35 mouse cellular contexts compared by ENCODE assay signal in the genomic region with DNA sequence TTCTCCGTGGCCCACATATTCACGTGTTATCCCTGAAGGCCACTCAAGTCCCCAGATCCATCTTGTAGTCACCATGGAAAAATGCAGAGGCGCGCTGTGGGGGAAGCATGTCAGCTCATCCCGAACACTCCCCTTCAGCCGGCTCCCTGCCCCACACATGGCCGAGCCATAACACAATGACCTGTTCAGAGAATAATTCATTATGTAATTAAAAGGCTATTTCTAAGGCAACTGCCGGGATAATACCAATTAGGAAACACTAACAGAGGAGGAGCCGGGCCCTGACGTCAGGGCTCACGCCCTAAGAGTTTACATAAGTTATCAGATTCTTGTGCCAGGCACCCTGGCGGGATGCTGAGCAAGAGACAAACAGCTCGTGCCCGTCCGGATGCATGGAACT. TPM values are rescaled to one million over a fixed set of nuclear protein-coding genes. Genes with fewer than 3 reads are reported as not detected.
A peak's percentile ranks its signal among the peaks of the same experiment; 100 is the strongest.
DNase-seq lines count a peak whose midpoint lies in the region; ATAC-seq and TF ChIP-seq lines count a peak whose summit lies in the region.
"Had no signal": no experiment of that assay in that cellular context is flagged by ENCODE, and none has a peak within 500 bp of the region (broad histone marks: within the 10 kb centered on the region; RNA-seq: fewer than 3 reads in every experiment).

No protein-coding gene starts in this region.

- H3K9ac ChIP-seq in lung, embryonic 14.5 days, result no peak overlapping the region
- H3K9ac ChIP-seq in kidney, embryonic 14.5 days (ENCODE audit: low read depth, low read length), result no peak overlapping the region
- H3K9ac ChIP-seq: forebrain, embryonic 13.5 days; hindbrain, embryonic 13.5 days; liver, embryonic 12.5 days; liver, postnatal 0 days; neural tube, embryonic 12.5 days had no signal

- peak; percentile 26 for DNase-seq in adrenal gland, adult 2 months
- no peak for DNase-seq in adrenal gland, postnatal 25 days
- peak; percentile 31 to 58 for DNase-seq in lung, adult 18-20 months
- DNase-seq in lung, adult 2 months, result no peak
- DNase-seq in lung, embryonic 14.5 days, result peak; percentile 15
- DNase-seq in lung, postnatal 36 days, result peak; percentile 56
- DNase-seq in kidney, postnatal 14 days, result no peak
- DNase-seq: cerebellum, adult 11 months; cerebellum, adult 9-10 months; cerebellum, postnatal 36 days; gastrocnemius, postnatal 10 days; heart, postnatal 4 days; kidney, adult 11 months; left cerebral cortex, postnatal 4 days; right cerebral cortex, postnatal 4 days had no signal

- no peaks in the 10 kb centered on the region for H3K36me3 ChIP-seq in lung, embryonic 14.5 days (ENCODE audit: insufficient read depth)
- no peaks in the 10 kb centered on the region for H3K36me3 ChIP-seq in kidney, embryonic 14.5 days (ENCODE audit: control insufficient read depth, insufficient read depth, low read length)
- H3K36me3 ChIP-seq: G1E; hindbrain, embryonic 13.5 days; liver, embryonic 12.5 days; midbrain, embryonic 10.5 days; neural tube, embryonic 12.5 days had no signal

- TF ChIP-seq POLR2A in lung, adult 2 months (IDR thresholded peaks at IDR 0.05; ENCODE audit: borderline replicate concordance, extremely low read depth, low read depth, low read length), result no peak

- no peak overlapping the region for H3K4me2 ChIP-seq in lung, embryonic 14.5 days
- no peak overlapping the region for H3K4me2 ChIP-seq in kidney, embryonic 14.5 days (replicated peaks; ENCODE audit: low read depth, low read length)
- H3K4me2 ChIP-seq: forebrain, embryonic 13.5 days; heart, embryonic 11.5 days; hindbrain, embryonic 13.5 days; liver, embryonic 12.5 days; neural tube, embryonic 12.5 days had no signal

- H3K27ac ChIP-seq in lung, embryonic 14.5 days (ENCODE audit: low read depth), result no peak overlapping the region
- no peak overlapping the region for H3K27ac ChIP-seq in kidney, embryonic 14.5 days (ENCODE audit: low read depth, low read length)
- H3K27ac ChIP-seq: forebrain, embryonic 13.5 days; hindbrain, embryonic 13.5 days; liver, embryonic 12.5 days; midbrain, embryonic 10.5 days; neural tube, embryonic 12.5 days had no signal

- no peaks in the 10 kb centered on the region for H3K4me1 ChIP-seq in lung, adult 2 months (ENCODE audit: control insufficient read depth, insufficient read depth, low read length)
- H3K4me1 ChIP-seq in lung, embryonic 14.5 days (ENCODE audit: insufficient read depth), result no peaks in the 10 kb centered on the region
- no peaks in the 10 kb centered on the region for H3K4me1 ChIP-seq in kidney, embryonic 14.5 days (ENCODE audit: control insufficient read depth, insufficient read depth, low read length)
- H3K4me1 ChIP-seq: forebrain, embryonic 13.5 days; liver, embryonic 12.5 days; neural tube, embryonic 12.5 days had no signal

- H3K27me3 ChIP-seq in lung, embryonic 14.5 days (ENCODE audit: insufficient read depth, low read length), result no peaks in the 10 kb centered on the region
- H3K27me3 ChIP-seq in kidney, embryonic 14.5 days (ENCODE audit: control insufficient read depth, insufficient read depth, low read length), result no peaks in the 10 kb centered on the region
- H3K27me3 ChIP-seq: forebrain, embryonic 13.5 days; hindbrain, embryonic 13.5 days; liver, embryonic 12.5 days; neural tube, embryonic 12.5 days had no signal

- no peak for ATAC-seq in lung, embryonic 14.5 days (ENCODE audit: insufficient read depth)
- no peak for ATAC-seq in kidney, embryonic 14.5 days (ENCODE audit: low FRiP score, low TSS enrichment)
- ATAC-seq: forebrain, embryonic 13.5 days; liver, embryonic 12.5 days; liver, postnatal 0 days; midbrain, embryonic 16.5 days had no signal

- H3K4me3 ChIP-seq in lung, adult 2 months (replicated peaks; ENCODE audit: extremely low read depth, low read depth, low read length), result no peak overlapping the region
- no peak overlapping the region for H3K4me3 ChIP-seq in lung, embryonic 14.5 days (ENCODE audit: low read depth, low read length)
- H3K4me3 ChIP-seq in kidney, embryonic 14.5 days (ENCODE audit: low read length), result no peak overlapping the region
- H3K4me3 ChIP-seq: forebrain, embryonic 13.5 days; hindbrain, embryonic 13.5 days; liver, embryonic 12.5 days; midbrain, embryonic 10.5 days; neural tube, embryonic 12.5 days had no signal

- no peak for TF ChIP-seq CTCF in lung, adult 2 months (IDR thresholded peaks at IDR 0.05; ENCODE audit: insufficient read depth, low read length)
- no peak for TF ChIP-seq CTCF in lung, embryonic 14.5 days (IDR thresholded peaks at IDR 0.05; ENCODE audit: low read depth)

- 40% methylated on average over 15 of the region's 15 CpGs for WGBS in lung, adult 2 months
- WGBS in lung, embryonic 14.5 days, result 37% methylated on average over 15 of the region's 15 CpGs
- WGBS in kidney, embryonic 14.5 days, result 71% methylated on average over 15 of the region's 15 CpGs

- no peaks in the 10 kb centered on the region for H3K9me3 ChIP-seq in lung, embryonic 14.5 days (ENCODE audit: low read depth, low read length)
- no peaks in the 10 kb centered on the region for H3K9me3 ChIP-seq in kidney, embryonic 14.5 days (ENCODE audit: control insufficient read depth, low read length)
- H3K9me3 ChIP-seq: forebrain, embryonic 13.5 days; hindbrain, embryonic 13.5 days; liver, embryonic 12.5 days; midbrain, embryonic 10.5 days; neural tube, embryonic 12.5 days had no signal

RNA-seq across cellular contexts. Expression of a gene that starts 36.8 kb away (rescaled TPM):
- not detected for total RNA-seq in adrenal gland, adult 2 months (2021)
- not detected in 2 replicates for polyA plus RNA-seq in adrenal gland, adult 2 months (2012; rRNA removed)
- not detected in 2 replicates for total RNA-seq in adrenal gland, postnatal 25 days (2021)
- not detected in 2 replicates for polyA plus RNA-seq in lung, adult 2 months (2012; rRNA removed)
- polyA plus RNA-seq in lung, embryonic 14.5 days (2014; fragmentation: Nextera tagmentation; extraction: Ambion mirVana), result not detected in 2 replicates
- polyA plus RNA-seq in kidney, embryonic 14.5 days (2014; fragmentation: Nextera tagmentation; extraction: Ambion mirVana), result not detected in 2 replicates
- total RNA-seq: G1E; gastrocnemius, postnatal 10 days; heart, postnatal 4 days; layer of hippocampus, adult 8-10 months; layer of hippocampus, postnatal 36 days; left cerebral cortex, postnatal 4 days; megakaryocyte progenitor cell, adult 5-6 weeks had no signal
- polyA plus RNA-seq: embryonic facial prominence, embryonic 11.5 days; forebrain, embryonic 13.5 days; G1E; gonadal fat pad, adult 2 months; heart, embryonic 11.5 days; heart, embryonic 16.5 days; hindbrain, embryonic 13.5 days; kidney, embryonic 16.5 days; limb, embryonic 14.5 days; liver, embryonic 12.5 days; liver, postnatal 0 days; midbrain, embryonic 10.5 days; midbrain, embryonic 16.5 days; neural tube, embryonic 12.5 days; spleen, adult 2 months; thymus, postnatal 0 days had no signal

RNA-seq across cellular contexts. Expression of a gene that starts 50.8 kb away (rescaled TPM):
- not detected for total RNA-seq in adrenal gland, adult 2 months (2021)
- polyA plus RNA-seq in adrenal gland, adult 2 months (2012; rRNA removed), result not detected in 2 replicates
- not detected in 2 replicates for total RNA-seq in adrenal gland, postnatal 25 days (2021)
- polyA plus RNA-seq in lung, adult 2 months (2012; rRNA removed), result 0.14 TPM in 1 of 2 replicates, not detected in the other
- not detected in 2 replicates for polyA plus RNA-seq in lung, embryonic 14.5 days (2014; fragmentation: Nextera tagmentation; extraction: Ambion mirVana)
- polyA plus RNA-seq in kidney, embryonic 14.5 days (2014; fragmentation: Nextera tagmentation; extraction: Ambion mirVana), result not detected in 2 replicates
- total RNA-seq: G1E; gastrocnemius, postnatal 10 days; heart, postnatal 4 days; layer of hippocampus, adult 8-10 months; layer of hippocampus, postnatal 36 days; left cerebral cortex, postnatal 4 days; megakaryocyte progenitor cell, adult 5-6 weeks had no signal
- polyA plus RNA-seq: embryonic facial prominence, embryonic 11.5 days; forebrain, embryonic 13.5 days; G1E; gonadal fat pad, adult 2 months; heart, embryonic 11.5 days; heart, embryonic 16.5 days; hindbrain, embryonic 13.5 days; kidney, embryonic 16.5 days; limb, embryonic 14.5 days; liver, embryonic 12.5 days; liver, postnatal 0 days; midbrain, embryonic 10.5 days; midbrain, embryonic 16.5 days; neural tube, embryonic 12.5 days; spleen, adult 2 months; thymus, postnatal 0 days had no signal

RNA-seq across cellular contexts. Expression of a gene that starts 59.1 kb away (rescaled TPM):
- not detected for total RNA-seq in adrenal gland, adult 2 months (2021)
- 0.12 TPM in 1 of 2 replicates, not detected in the other for polyA plus RNA-seq in adrenal gland, adult 2 months (2012; rRNA removed)
- not detected in 2 replicates for total RNA-seq in adrenal gland, postnatal 25 days (2021)
- not detected in 2 replicates for polyA plus RNA-seq in lung, adult 2 months (2012; rRNA removed)
- polyA plus RNA-seq in lung, embryonic 14.5 days (2014; fragmentation: Nextera tagmentation; extraction: Ambion mirVana), result not detected in 2 replicates
- polyA plus RNA-seq in kidney, embryonic 14.5 days (2014; fragmentation: Nextera tagmentation; extraction: Ambion mirVana), result not detected in 2 replicates
- total RNA-seq: gastrocnemius, postnatal 10 days; heart, postnatal 4 days; layer of hippocampus, adult 8-10 months; layer of hippocampus, postnatal 36 days; left cerebral cortex, postnatal 4 days; megakaryocyte progenitor cell, adult 5-6 weeks had no signal
- polyA plus RNA-seq: embryonic facial prominence, embryonic 11.5 days; forebrain, embryonic 13.5 days; G1E; gonadal fat pad, adult 2 months; heart, embryonic 11.5 days; heart, embryonic 16.5 days; hindbrain, embryonic 13.5 days; kidney, embryonic 16.5 days; limb, embryonic 14.5 days; liver, embryonic 12.5 days; liver, postnatal 0 days; midbrain, embryonic 16.5 days; neural tube, embryonic 12.5 days; spleen, adult 2 months; thymus, postnatal 0 days had no signal

Comparison
In these comparisons a context has a peak if more than half of its experiments do, and no peak if none do; other contexts are left out.
1. DNase-seq: peak in adrenal gland, adult 2 months (single experiment), lung, adult 18-20 months (2 of 2), lung, embryonic 14.5 days (single experiment) and lung, postnatal 36 days (single experiment); none in adrenal gland, postnatal 25 days (single experiment), lung, adult 2 months (single experiment) and kidney, postnatal 14 days (single experiment).